Mouse (Mus musculus): Measurements from ENCODE around the gene Abcf1. TPM values are rescaled to one million over a fixed set of nuclear protein-coding genes. Genes with fewer than 3 reads are reported as not detected.

Gene Abcf1
- polyA plus RNA-seq, 1 experiment from 2014 or later, result 110 TPM

DNA sequence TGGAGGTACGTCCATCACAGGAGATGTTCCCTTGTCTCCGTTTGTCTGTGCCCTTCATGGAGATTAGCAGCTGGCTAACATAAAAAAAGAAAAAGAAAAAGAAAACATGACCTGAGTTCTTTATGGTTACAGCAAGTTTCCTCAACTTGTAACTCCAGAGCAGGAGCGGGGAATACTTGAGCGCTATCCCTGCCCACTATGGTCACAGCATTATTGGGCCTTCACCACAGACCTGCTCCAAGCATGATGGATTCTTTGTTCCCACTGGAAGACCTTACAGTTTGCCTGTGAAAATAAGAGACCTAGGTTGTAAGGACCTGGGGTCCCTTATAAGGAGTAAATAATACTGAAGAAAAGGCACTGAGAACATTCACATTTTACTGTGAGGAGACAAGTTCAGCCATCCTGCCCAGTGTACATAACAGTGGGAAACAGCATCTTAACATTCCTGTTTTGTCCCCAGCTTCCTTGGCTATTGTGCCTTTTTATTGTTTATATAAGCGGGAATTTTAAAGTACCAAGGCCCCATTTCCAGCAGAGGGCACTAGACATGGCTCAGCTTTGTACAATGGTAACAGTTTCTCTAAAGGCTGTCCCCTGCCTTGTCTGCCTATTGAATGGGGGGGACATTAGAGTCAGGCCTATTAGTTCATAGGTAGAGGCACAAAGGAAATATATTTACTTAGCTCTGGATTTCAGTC, 48.5 kb downstream of the Abcf1 start:
- no peak for DNase-seq (ENCODE audit: low read depth, low spot score)
- in situ Hi-C loops (cut with MboI; ENCODE audit: low pct_unique_long_range_greater_than_20kb), result loop anchor here (25.0 kb wide), 1 partner anchor 1809 kb away; the partner anchor contains the start of genes Brd2 and H2-DMa

DNA sequence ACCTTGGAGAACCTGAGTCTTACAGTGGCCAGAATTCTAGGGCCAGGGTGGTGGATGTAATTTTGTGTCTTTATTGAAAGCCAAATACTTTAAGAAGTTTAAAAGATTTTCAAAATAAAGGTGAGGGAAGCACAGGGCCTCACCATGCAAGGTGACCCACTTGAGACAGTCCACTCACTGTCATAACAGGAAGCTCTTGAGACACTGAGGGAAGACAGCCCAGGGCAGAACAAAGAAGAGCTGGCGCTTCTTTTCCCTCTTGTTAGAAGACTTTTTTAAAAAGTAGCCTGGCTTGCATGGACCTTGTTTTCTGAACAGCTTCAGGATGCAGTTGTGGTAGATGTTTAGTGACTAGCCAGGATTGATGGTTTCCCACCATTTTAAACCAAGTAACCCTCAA, 49.2 kb downstream of the Abcf1 start:
- no peak for TF ChIP-seq CTCF (IDR thresholded peaks at IDR 0.05)
- CTCF ChIA-PET, result interaction anchor here (2.6 kb wide), 1 partner anchor 73 kb away, joined by 11 read pairs; no protein-coding TSS in a partner anchor
- in situ Hi-C loops (cut with MboI; ENCODE audit: low pct_unique_long_range_greater_than_20kb), result loop anchor here (25.0 kb wide), 1 partner anchor 1808 kb away; the partner anchor contains the start of genes Brd2 and H2-DMa
- ATAC-seq, result no peak
- no peaks in the 10 kb centered on the region for H3K27me3 ChIP-seq
- POLR2A ChIA-PET, result no interaction called here
- DNase-seq (ENCODE audit: low read depth, low spot score), result no peak

More for the DNA sequence above, 48.5 kb downstream of the Abcf1 start:
- no peaks in the 10 kb centered on the region for H3K27me3 ChIP-seq
- POLR2A ChIA-PET, result interaction anchor here (0.6 kb wide), 1 partner anchor 1009 kb away, joined by 4 read pairs; no protein-coding TSS in a partner anchor
- no peak for TF ChIP-seq CTCF (IDR thresholded peaks at IDR 0.05)
- CTCF ChIA-PET, result interaction anchor here (0.9 kb wide), 1 partner anchor 21 kb away, joined by 3 read pairs; no protein-coding TSS in a partner anchor
- ATAC-seq, result no peak

DNA sequence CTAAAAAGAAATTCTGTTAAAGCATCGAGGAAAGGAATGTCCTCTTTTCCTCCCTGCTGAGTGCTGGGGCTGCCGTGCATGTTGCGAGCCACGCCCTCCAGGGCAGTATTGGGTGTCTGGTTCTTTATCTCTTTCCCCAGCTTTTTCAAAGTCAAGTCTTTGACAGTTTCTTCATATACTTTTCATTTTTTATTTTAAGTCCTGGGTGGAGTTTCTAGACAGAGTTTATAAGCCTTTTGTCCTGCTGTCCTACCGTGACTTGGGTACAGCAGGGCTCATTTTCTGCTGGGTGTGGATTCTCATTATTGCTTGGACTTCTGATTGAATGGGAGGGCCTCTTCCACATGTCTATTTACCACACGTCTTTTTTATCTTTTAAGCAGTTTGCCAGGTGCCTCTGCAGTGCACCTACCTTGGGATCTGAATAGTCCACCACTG, 49.7 kb downstream of the Abcf1 start:
- POLR2A ChIA-PET, result interaction anchor here (1.0 to 1.3 kb wide), 5 partner anchors 18 to 85 kb away, joined by 3 to 5 read pairs (median 4); no protein-coding TSS in a partner anchor
- no peak for DNase-seq (ENCODE audit: low read depth, low spot score)
- in situ Hi-C loops (cut with MboI; ENCODE audit: low pct_unique_long_range_greater_than_20kb), result loop anchor here (5.0 to 25.0 kb wide), 2 partner anchors 83 to 1808 kb away; partner anchors contain the start of genes Brd2, H2-DMa and Tubb5
- TF ChIP-seq CTCF (IDR thresholded peaks at IDR 0.05), result no peak
- ATAC-seq, result no peak
- CTCF ChIA-PET, result interaction anchor here (2.3 to 2.6 kb wide), 2 partner anchors 13 to 74 kb away, joined by 5 to 11 read pairs; no protein-coding TSS in a partner anchor
- H3K27me3 ChIP-seq, result no peaks in the 10 kb centered on the region

DNA sequence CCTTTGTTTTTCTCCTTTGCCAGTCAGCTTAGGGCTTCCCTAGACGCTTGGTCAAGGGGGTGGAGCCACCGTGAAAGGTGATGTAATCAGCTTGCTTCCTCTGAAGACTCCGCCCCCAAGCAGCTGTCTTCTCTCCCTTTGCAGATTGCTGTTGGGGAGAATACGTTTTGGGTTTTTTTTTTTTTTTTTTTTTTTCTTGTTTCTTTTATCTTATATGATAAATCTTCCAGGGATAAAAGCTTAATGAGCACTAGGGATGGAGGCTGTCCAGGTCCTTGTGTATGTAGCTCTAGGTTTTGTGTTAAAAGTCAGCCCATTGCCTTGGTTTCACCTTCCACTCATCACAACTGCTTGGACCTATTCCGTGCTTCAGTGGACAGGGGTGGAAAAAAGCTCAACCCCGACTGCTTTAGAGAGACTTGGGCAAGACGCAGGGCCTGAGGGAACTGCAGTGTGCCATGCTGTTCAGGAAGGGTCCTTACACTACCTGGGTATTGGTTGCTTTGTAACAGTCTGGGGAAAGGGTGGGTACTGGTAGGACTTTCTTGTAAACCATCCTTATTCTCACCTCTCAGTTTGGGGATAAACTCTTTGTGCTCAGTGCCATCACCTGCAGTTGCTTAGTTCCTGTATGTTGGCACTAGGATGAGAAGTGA, 50.4 kb downstream of the Abcf1 start:
- H3K27me3 ChIP-seq, result no peaks in the 10 kb centered on the region
- in situ Hi-C loops (cut with MboI; ENCODE audit: low pct_unique_long_range_greater_than_20kb), result loop anchor here (5.0 to 25.0 kb wide), 2 partner anchors 82 to 1807 kb away; partner anchors contain the start of genes Brd2, H2-DMa and Tubb5
- peak; percentile 31 for ATAC-seq
- CTCF ChIA-PET, result interaction anchor here (2.3 to 2.6 kb wide), 2 partner anchors 12 to 75 kb away, joined by 5 to 11 read pairs; no protein-coding TSS in a partner anchor
- DNase-seq (ENCODE audit: low read depth, low spot score), result peak; percentile 82
- no peak for TF ChIP-seq CTCF (IDR thresholded peaks at IDR 0.05)
- POLR2A ChIA-PET, result interaction anchor here (0.5 to 1.5 kb wide), 11 partner anchors 12 to 343 kb away, joined by 3 to 5 read pairs (median 4); partner anchors contain the start of genes Flot1 and Ier3

DNA sequence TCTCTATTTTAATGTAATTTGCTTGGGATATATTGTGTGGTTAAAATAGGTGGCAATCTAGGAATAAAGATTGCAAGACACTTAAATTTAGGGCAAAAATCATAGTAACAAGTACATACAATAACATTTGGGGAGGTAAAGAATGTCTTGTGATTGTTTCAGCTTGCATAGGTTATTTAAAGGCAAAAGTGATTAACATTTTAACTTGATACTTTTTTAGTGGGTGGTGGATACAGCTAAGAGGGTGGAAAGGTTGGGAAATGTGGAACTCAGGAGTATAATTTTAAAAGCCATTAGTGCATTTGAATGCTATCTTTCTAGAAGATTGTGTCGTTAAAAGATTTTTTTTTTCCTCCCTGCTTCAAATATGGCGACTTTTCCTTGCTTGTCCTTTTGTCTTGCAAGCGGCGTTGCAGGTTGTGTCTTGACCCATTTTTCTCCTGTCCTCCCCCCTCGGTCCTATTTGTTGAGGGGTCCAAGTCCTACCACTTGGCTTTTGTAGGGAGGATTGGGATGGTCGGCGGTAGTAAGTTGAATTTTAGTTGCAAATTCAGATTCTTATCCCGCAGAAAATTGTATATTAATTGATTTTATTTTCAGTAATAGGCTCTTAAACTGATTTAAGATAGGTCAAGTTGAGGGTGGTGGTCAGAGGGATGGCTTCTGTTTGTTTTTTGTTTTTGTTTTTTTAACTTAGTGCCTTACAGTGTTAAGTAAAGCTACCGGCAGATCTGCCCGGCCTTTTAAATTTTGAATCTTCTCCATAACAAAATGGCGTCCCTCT, 51.1 kb downstream of the Abcf1 start:
- ChIA-PET POLR2A (interaction anchor here (0.5 to 1.5 kb wide), 9 partner anchors 10 to 342 kb away, joined by 3 to 5 read pairs (median 3); partner anchors contain the start of gene Flot1), CTCF (interaction anchor here (2.3 to 2.6 kb wide), 2 partner anchors 11 to 75 kb away, joined by 5 to 11 read pairs; no protein-coding TSS in a partner anchor)
- no peak for DNase-seq (ENCODE audit: low read depth, low spot score)
- ATAC-seq, result no peak
- TF ChIP-seq CTCF (IDR thresholded peaks at IDR 0.05), result no peak
- H3K27me3 ChIP-seq, result no peaks in the 10 kb centered on the region
- in situ Hi-C loops (cut with MboI; ENCODE audit: low pct_unique_long_range_greater_than_20kb), result loop anchor here (5.0 to 25.0 kb wide), 2 partner anchors 81 to 1806 kb away; partner anchors contain the start of genes Brd2, H2-DMa and Tubb5

DNA sequence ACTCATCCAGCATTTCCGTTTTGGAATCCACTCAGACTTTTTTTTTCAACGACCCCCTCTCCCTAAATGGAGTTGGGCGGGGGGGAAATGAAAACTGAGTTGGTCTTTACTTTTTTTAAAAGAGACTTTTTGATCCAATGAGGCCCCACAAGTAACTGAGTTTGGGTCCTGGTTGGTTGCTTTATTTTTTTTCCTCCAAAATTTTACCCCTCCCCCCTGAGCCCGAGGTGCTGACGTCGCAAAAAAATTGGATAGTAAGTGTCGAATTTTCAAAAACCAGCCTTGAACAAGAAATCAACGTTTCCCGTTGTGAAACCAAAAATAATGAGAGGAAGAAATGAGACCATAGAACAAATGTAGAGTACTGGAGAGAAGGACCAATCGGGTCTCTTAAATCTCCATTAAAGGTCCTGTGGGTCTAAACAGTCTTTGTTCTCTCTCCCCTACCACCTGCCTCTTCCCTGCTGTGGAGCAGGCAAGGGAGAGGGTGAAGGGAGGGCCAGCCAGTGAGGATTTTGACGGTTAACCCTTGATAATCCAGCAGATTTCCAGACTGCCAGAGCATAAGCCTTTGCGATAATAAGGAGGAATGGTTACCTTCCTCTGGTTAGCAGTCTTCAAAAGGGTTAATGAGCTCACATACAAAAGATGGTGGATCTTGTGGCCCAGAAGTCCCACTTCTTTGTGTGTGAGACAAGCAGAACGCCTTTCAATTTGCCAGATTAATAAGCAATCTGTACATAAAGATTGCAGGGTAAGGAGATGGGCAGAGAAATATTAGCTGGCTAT, 51.9 kb downstream of the Abcf1 start:
- in situ Hi-C loops (cut with MboI; ENCODE audit: low pct_unique_long_range_greater_than_20kb), result loop anchor here (5.0 to 25.0 kb wide), 2 partner anchors 80 to 1805 kb away; partner anchors contain the start of genes Brd2, H2-DMa and Tubb5
- no peak for ATAC-seq
- no peak for TF ChIP-seq CTCF (IDR thresholded peaks at IDR 0.05)
- DNase-seq (ENCODE audit: low read depth, low spot score), result no peak
- no peaks in the 10 kb centered on the region for H3K27me3 ChIP-seq
- ChIA-PET POLR2A (interaction anchor here (1.1 to 1.5 kb wide), 2 partner anchors 9 to 81 kb away, joined by 3 to 5 read pairs; no protein-coding TSS in a partner anchor), CTCF (interaction anchor here (2.3 to 2.6 kb wide), 2 partner anchors 10 to 76 kb away, joined by 5 to 11 read pairs; no protein-coding TSS in a partner anchor)

DNA sequence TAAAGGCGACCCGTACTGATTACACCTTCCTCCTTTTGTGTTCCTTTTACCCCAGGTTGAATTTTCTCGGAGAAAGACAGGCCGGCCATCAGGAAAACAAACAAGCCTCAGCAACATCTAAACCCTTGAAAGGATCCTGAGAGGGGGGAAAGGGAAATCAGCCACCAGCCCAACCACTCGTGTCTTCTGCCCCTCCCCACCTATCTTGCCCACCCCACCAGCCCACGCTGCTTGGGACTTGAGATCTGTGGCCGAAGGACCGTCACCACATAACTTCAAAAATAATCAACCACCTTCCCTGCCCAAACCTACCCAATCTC, 52.5 kb downstream of the Abcf1 start:
- ATAC-seq (no peak), DNase-seq (ENCODE audit: low read depth, low spot score) (no peak)
- TF ChIP-seq CTCF (IDR thresholded peaks at IDR 0.05), result no peak
- no peaks in the 10 kb centered on the region for H3K27me3 ChIP-seq
- in situ Hi-C loops (cut with MboI; ENCODE audit: low pct_unique_long_range_greater_than_20kb), result loop anchor here (5.0 to 25.0 kb wide), 2 partner anchors 80 to 1805 kb away; partner anchors contain the start of genes Brd2, H2-DMa and Tubb5
- CTCF ChIA-PET, result no interaction called here
- POLR2A ChIA-PET, result no interaction called here

DNA sequence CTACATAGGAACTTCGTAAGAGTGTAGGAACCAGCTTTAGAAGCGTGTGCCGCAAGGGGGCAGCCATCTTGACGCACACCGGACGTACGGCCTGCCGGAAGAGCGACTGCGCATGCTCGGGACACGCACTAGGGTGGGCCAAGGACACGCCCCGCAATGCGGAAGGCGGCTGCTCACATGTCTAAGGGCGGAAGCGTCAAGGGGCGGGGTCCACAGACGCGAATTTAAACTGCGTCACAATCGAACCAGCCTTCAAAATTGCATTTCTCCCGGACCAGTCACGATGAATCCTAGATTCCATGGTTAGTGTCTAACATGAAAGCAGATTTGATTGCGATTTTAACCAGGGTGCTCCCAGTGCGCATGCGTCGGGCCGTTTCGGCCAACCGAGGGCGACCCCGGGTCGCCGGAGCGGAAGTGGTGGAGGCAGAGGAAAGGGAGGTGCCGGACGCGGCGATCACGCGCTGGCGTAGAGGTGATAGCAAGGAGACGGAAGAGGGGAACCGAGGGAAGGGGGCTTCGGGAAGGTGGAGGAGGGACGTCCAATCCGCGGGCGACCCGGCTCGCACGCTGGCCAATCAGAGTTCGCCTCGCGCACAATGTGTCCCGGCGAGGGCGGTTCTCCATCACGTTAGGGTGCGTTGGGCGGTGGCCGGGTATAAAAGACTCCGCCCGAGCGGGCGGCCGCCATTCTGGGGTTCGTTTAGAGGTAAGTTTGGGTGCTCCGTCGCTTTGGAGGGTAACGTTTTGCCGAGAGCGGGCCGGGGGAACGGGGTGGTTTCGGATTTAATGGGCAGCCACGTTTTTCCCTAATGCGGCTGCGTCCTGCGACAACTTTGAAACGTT, 53.0 kb downstream of the Abcf1 start, which contains the start of the genes Mrps18b and Ppp1r10:
Mrps18b (minus strand) TSS at position 93 of the 846 bp plus-strand sequence.
Ppp1r10 (plus strand) TSS at position 138 of the 846 bp plus-strand sequence.
- in situ Hi-C loops (cut with MboI; ENCODE audit: low pct_unique_long_range_greater_than_20kb), result loop anchor here (5.0 to 25.0 kb wide), 2 partner anchors 79 to 1804 kb away; partner anchors contain the start of genes Brd2, H2-DMa and Tubb5
- POLR2A ChIA-PET, result interaction anchor here (0.6 to 1.4 kb wide), 3 partner anchors 19 to 753 kb away, joined by 4 to 7 read pairs (median 4); partner anchors contain the start of gene 2310061I04Rik
- H3K27me3 ChIP-seq, result no peaks in the 10 kb centered on the region
- CTCF ChIA-PET, result interaction anchor here (1.1 to 1.6 kb wide), 4 partner anchors 11 to 87 kb away, joined by 3 to 6 read pairs (median 4); no protein-coding TSS in a partner anchor
- no peak for TF ChIP-seq CTCF (IDR thresholded peaks at IDR 0.05)
- ATAC-seq (peak; percentile 86), DNase-seq (ENCODE audit: low read depth, low spot score) (peak; percentile 98)

Data from Patski (cell line).